ENCODE assay signal across 16 mouse cellular contexts in genomic region chrX:94480748-94481147, GRCm38 (mm10).
DNase-seq lines count a peak whose midpoint lies in the region; ATAC-seq and TF ChIP-seq lines count a peak whose summit lies in the region.
"Had no signal": no experiment of that assay in that cellular context is flagged by ENCODE, and none has a peak within 500 bp of the region (broad histone marks: within the 10 kb centered on the region; RNA-seq: fewer than 3 reads in every experiment).

No protein-coding gene starts in this region.

- no peaks in the 10 kb centered on the region; the same call in 1 of the 2 replicates for H3K27me3 ChIP-seq in intestine, postnatal 0 days (replicated peaks; ENCODE audit: control insufficient read depth, insufficient read depth, low read length)
- H3K27me3 ChIP-seq in intestine, embryonic 15.5 days (replicated peaks), result peaks cover 3% of the 10 kb centered on the region; the same call in 1 of the 2 replicates
- H3K27me3 ChIP-seq in midbrain, embryonic 14.5 days (ENCODE audit: control insufficient read depth, insufficient read depth, low read length), result peaks cover 4% of the 10 kb centered on the region; the same call in 1 of the 2 replicates
- peaks cover 42% of the 10 kb centered on the region for H3K27me3 ChIP-seq in midbrain, embryonic 10.5 days (ENCODE audit: low read depth, poor library complexity, severe bottlenecking)
- H3K27me3 ChIP-seq in Patski, result peaks cover 42% of the 10 kb centered on the region
- no peaks in the 10 kb centered on the region for H3K27me3 ChIP-seq in stomach, postnatal 0 days (ENCODE audit: control insufficient read depth, insufficient read depth, low read length)

- POLR2A ChIA-PET in Patski (lab: Charles Lee), result no interaction called here

- CTCF ChIA-PET in Patski (lab: Charles Lee), result interaction anchor here (1.4 kb wide), 1 partner anchor 64 kb away, joined by 3 read pairs; no protein-coding TSS in a partner anchor

- no peaks in the 10 kb centered on the region for H3K36me3 ChIP-seq in intestine, postnatal 0 days (ENCODE audit: control insufficient read depth, insufficient read depth)
- no peaks in the 10 kb centered on the region for H3K36me3 ChIP-seq in intestine, embryonic 15.5 days
- no peaks in the 10 kb centered on the region for H3K36me3 ChIP-seq in midbrain, embryonic 14.5 days (ENCODE audit: control insufficient read depth, insufficient read depth, low read length)
- H3K36me3 ChIP-seq in midbrain, embryonic 10.5 days, result no peaks in the 10 kb centered on the region
- no peaks in the 10 kb centered on the region for H3K36me3 ChIP-seq in stomach, postnatal 0 days (ENCODE audit: control insufficient read depth, insufficient read depth, low read length)
- H3K36me3 ChIP-seq: hindbrain, embryonic 15.5 days; limb, embryonic 15.5 days; midbrain, embryonic 15.5 days; neural tube, embryonic 13.5 days had no signal

- H3K9me3 ChIP-seq in intestine, postnatal 0 days (ENCODE audit: control insufficient read depth), result no peaks in the 10 kb centered on the region
- no peaks in the 10 kb centered on the region for H3K9me3 ChIP-seq in intestine, embryonic 15.5 days
- H3K9me3 ChIP-seq in midbrain, embryonic 14.5 days (ENCODE audit: control insufficient read depth, low read length), result no peaks in the 10 kb centered on the region
- no peaks in the 10 kb centered on the region for H3K9me3 ChIP-seq in midbrain, embryonic 10.5 days (replicated peaks)
- no peaks in the 10 kb centered on the region for H3K9me3 ChIP-seq in stomach, postnatal 0 days (ENCODE audit: control insufficient read depth, low read length)
- H3K9me3 ChIP-seq: hindbrain, embryonic 15.5 days; limb, embryonic 15.5 days; midbrain, embryonic 15.5 days; neural tube, embryonic 13.5 days had no signal

- no peak for TF ChIP-seq EP300 in stomach, postnatal 0 days (optimal IDR thresholded peaks at IDR 0.05)

- WGBS in intestine, postnatal 0 days, result 61% methylated on average over 1 of the region's 1 CpGs
- WGBS in intestine, embryonic 15.5 days, result 74% methylated on average over 1 of the region's 1 CpGs
- 76% methylated on average over 1 of the region's 1 CpGs for WGBS in midbrain, embryonic 14.5 days
- 88% methylated on average over 1 of the region's 1 CpGs for WGBS in midbrain, embryonic 10.5 days
- WGBS in stomach, postnatal 0 days, result 59% methylated on average over 1 of the region's 1 CpGs

- peak; percentile 13 for DNase-seq in midbrain, embryonic 14.5 days
- no peak for DNase-seq in midbrain, embryonic 10.5 days (ENCODE audit: low spot score)
- no peak for DNase-seq in Patski (ENCODE audit: low read depth, low spot score)
- DNase-seq in stomach, postnatal 0 days (ENCODE audit: low spot score), result no peak
- no peak for DNase-seq in adrenal gland, adult 18-20 months (ENCODE audit: low spot score in 2 of 2)
- DNase-seq: adrenal gland, postnatal 25 days; cerebellum, adult 9-10 months; gastrocnemius, postnatal 10 days; kidney, postnatal 25 days had no signal

- H3K4me3 ChIP-seq in intestine, postnatal 0 days (ENCODE audit: low read depth, low read length), result no peak overlapping the region
- H3K4me3 ChIP-seq in intestine, embryonic 15.5 days (replicated peaks), result no peak overlapping the region
- no peak overlapping the region for H3K4me3 ChIP-seq in midbrain, embryonic 14.5 days (replicated peaks; ENCODE audit: low read depth, low read length)
- no peak overlapping the region for H3K4me3 ChIP-seq in midbrain, embryonic 10.5 days
- H3K4me3 ChIP-seq in stomach, postnatal 0 days (ENCODE audit: low read depth, low read length), result no peak overlapping the region
- H3K4me3 ChIP-seq: hindbrain, embryonic 15.5 days; left cerebral cortex, adult 2 months; limb, embryonic 15.5 days; midbrain, embryonic 15.5 days; neural tube, embryonic 13.5 days had no signal

- ATAC-seq in intestine, postnatal 0 days, result no peak
- no peak for ATAC-seq in intestine, embryonic 15.5 days
- ATAC-seq in midbrain, embryonic 14.5 days (ENCODE audit: low FRiP score, low TSS enrichment), result no peak
- no peak for ATAC-seq in Patski
- no peak for ATAC-seq in stomach, postnatal 0 days (ENCODE audit: low FRiP score, low TSS enrichment)
- ATAC-seq: midbrain, embryonic 15.5 days had no signal

- H3K9ac ChIP-seq in intestine, postnatal 0 days (ENCODE audit: low read depth, low read length), result no peak overlapping the region
- H3K9ac ChIP-seq in intestine, embryonic 15.5 days, result no peak overlapping the region
- H3K9ac ChIP-seq in midbrain, embryonic 14.5 days (replicated peaks; ENCODE audit: low read length), result no peak overlapping the region
- H3K9ac ChIP-seq in stomach, postnatal 0 days (ENCODE audit: low read length), result no peak overlapping the region
- H3K9ac ChIP-seq: hindbrain, embryonic 15.5 days; limb, embryonic 15.5 days; midbrain, embryonic 15.5 days; neural tube, embryonic 13.5 days had no signal

- no peak overlapping the region for H3K4me2 ChIP-seq in intestine, postnatal 0 days (replicated peaks; ENCODE audit: low read depth)
- no peak overlapping the region for H3K4me2 ChIP-seq in intestine, embryonic 15.5 days (replicated peaks)
- H3K4me2 ChIP-seq in midbrain, embryonic 14.5 days (ENCODE audit: low read length), result no peak overlapping the region
- no peak overlapping the region for H3K4me2 ChIP-seq in stomach, postnatal 0 days (replicated peaks; ENCODE audit: low read depth)
- H3K4me2 ChIP-seq: hindbrain, embryonic 15.5 days; limb, embryonic 15.5 days; midbrain, embryonic 15.5 days; neural tube, embryonic 13.5 days had no signal

- TF ChIP-seq CTCF in intestine, postnatal 0 days (IDR thresholded peaks at IDR 0.05; ENCODE audit: low read depth), result peak; percentile 45
- peak; percentile 31 for TF ChIP-seq CTCF in Patski (IDR thresholded peaks at IDR 0.05)
- peak; percentile 63 for TF ChIP-seq CTCF in stomach, postnatal 0 days (IDR thresholded peaks at IDR 0.05; ENCODE audit: low read depth)

- no peak overlapping the region for H3K27ac ChIP-seq in intestine, postnatal 0 days (ENCODE audit: low read depth, low read length)
- H3K27ac ChIP-seq in intestine, embryonic 15.5 days, result no peak overlapping the region
- H3K27ac ChIP-seq in midbrain, embryonic 14.5 days (replicated peaks; ENCODE audit: low read depth, low read length), result no peak overlapping the region
- H3K27ac ChIP-seq in midbrain, embryonic 10.5 days (replicated peaks), result no peak overlapping the region
- no peak overlapping the region for H3K27ac ChIP-seq in stomach, postnatal 0 days (replicated peaks)
- H3K27ac ChIP-seq: hindbrain, embryonic 15.5 days; left cerebral cortex, adult 2 months; limb, embryonic 15.5 days; midbrain, embryonic 15.5 days; neural tube, embryonic 13.5 days had no signal

- in situ Hi-C loops in Patski (cut with MboI; ENCODE audit: low pct_unique_long_range_greater_than_20kb), result no loop called here

- H3K4me1 ChIP-seq in intestine, postnatal 0 days (replicated peaks; ENCODE audit: control insufficient read depth, insufficient read depth, low read length), result no peaks in the 10 kb centered on the region
- H3K4me1 ChIP-seq in intestine, embryonic 15.5 days (replicated peaks), result no peaks in the 10 kb centered on the region
- H3K4me1 ChIP-seq in midbrain, embryonic 14.5 days (ENCODE audit: control insufficient read depth, insufficient read depth, low read length), result no peaks in the 10 kb centered on the region
- H3K4me1 ChIP-seq in midbrain, embryonic 10.5 days, result no peaks in the 10 kb centered on the region
- no peaks in the 10 kb centered on the region for H3K4me1 ChIP-seq in stomach, postnatal 0 days (replicated peaks; ENCODE audit: control insufficient read depth, insufficient read depth)
- H3K4me1 ChIP-seq: hindbrain, embryonic 15.5 days; limb, embryonic 15.5 days; midbrain, embryonic 15.5 days; neural tube, embryonic 13.5 days had no signal
